Mouse (Mus musculus) retina, postnatal 1 day (tissue): ENCODE measurements around the gene Mib2.
"Not testable (repeated sequence)": the region's sequence is repeated elsewhere in the genome, so short reads cannot be mapped to it uniquely, and the experiment has no call there.

Experiments used
- DNase-seq: peaks from one replicate; pipeline ENCODE4 v3.0.0-alpha.2; 2012

Gene Mib2

GRCm38 (mm10) chr4:155670236-155670635, 1.2 kb upstream of the Mib2 start:
- not testable (repeated sequence) for DNase-seq

- no peak for DNase-seq
These were observed 639 bp upstream of the Mib2 start for GRCm38 (mm10) chr4:155669598-155670075.

- DNase-seq: no peak
These were observed 2.1 kb downstream of the Mib2 start for GRCm38 (mm10) chr4:155666903-155667302.

GRCm38 (mm10) chr4:155660641-155661040, 8.4 kb downstream of the Mib2 start:
- no peak for DNase-seq

GRCm38 (mm10) chr4:155658961-155659360, 10.0 kb downstream of the Mib2 start:
- DNase-seq: no peak

GRCm38 (mm10) chr4:155656214-155656751, 12.7 kb downstream of the Mib2 start:
- no peak for DNase-seq

- DNase-seq: peak; percentile 67
These were observed 14.3 kb downstream of the Mib2 start for GRCm38 (mm10) chr4:155654456-155655298.

GRCm38 (mm10) chr4:155654183-155654455, 14.9 kb downstream of the Mib2 start:
- DNase-seq: no peak

GRCm38 (mm10) chr4:155653451-155654182, 15.4 kb downstream of the Mib2 start:
- DNase-seq: peak; percentile 52

- DNase-seq: peak; percentile 52
These were observed 15.9 kb downstream of the Mib2 start, which contains the start of gene Mmp23 for GRCm38 (mm10) chr4:155653086-155653450. Gene Mmp23 (minus strand): TSS chr4:155653384.

- no peak for DNase-seq
These were observed 16.5 kb downstream of the Mib2 start for GRCm38 (mm10) chr4:155652283-155653085.

GRCm38 (mm10) chr4:155651553-155652269, 17.3 kb downstream of the Mib2 start:
- peak; percentile 6 for DNase-seq

- DNase-seq: no peak
These were observed 19.6 kb downstream of the Mib2 start for GRCm38 (mm10) chr4:155649355-155649754.

- DNase-seq: no peak
These were observed 23.3 kb downstream of the Mib2 start for GRCm38 (mm10) chr4:155645721-155646120.

- not testable (repeated sequence) for DNase-seq
These were observed 23.7 kb downstream of the Mib2 start, which contains the start of gene Gm10563 for GRCm38 (mm10) chr4:155645308-155645707. Gene Gm10563 (minus strand): TSS chr4:155645408.

- no peak for DNase-seq
These were observed 25.5 kb downstream of the Mib2 start for GRCm38 (mm10) chr4:155643531-155643930.

GRCm38 (mm10) chr4:155635766-155636499, 33.1 kb downstream of the Mib2 start:
- DNase-seq: no peak

- no peak for DNase-seq
These were observed 38.7 kb downstream of the Mib2 start for GRCm38 (mm10) chr4:155630267-155630666.

GRCm38 (mm10) chr4:155624338-155625291, 44.4 kb downstream of the Mib2 start, which contains the start of gene Cdk11b:
Gene Cdk11b (plus strand): TSS chr4:155624854.
- peak; percentile 99 for DNase-seq

- DNase-seq: no peak
These were observed 50.7 kb downstream of the Mib2 start for GRCm38 (mm10) chr4:155618321-155618720.
